Mouse (Mus musculus) heart, embryonic 12.5 days (tissue): ENCODE measurements around the gene Sema4a. TPM values are rescaled to one million over a fixed set of nuclear protein-coding genes. Genes with fewer than 3 reads are reported as not detected.

Experiments used
- ATAC-seq: fragments of 200-750 bp; cut with Nextera tagmentation; 2 replicates; pipeline ENCODE4 v1.8.0; 2017; ENCODE audit warnings: moderate TSS enrichment, moderate library complexity; ENCODE audit not compliant: insufficient number of reproducible peaks, low FRiP score
- H3K27ac ChIP-seq: fragments of 300-500 bp; sonication (generic); 2 replicates; pipeline ENCODE4 v1.5.1; 2016; ENCODE audit warnings: mild to moderate bottlenecking, moderate library complexity; ENCODE audit not compliant: poor library complexity, severe bottlenecking
- H3K27me3 ChIP-seq: fragments of 300-500 bp; sonication (generic); replicated peaks from 2 replicates; pipeline ENCODE4 v1.6.1; 2016; ENCODE audit warnings: mild to moderate bottlenecking, moderate library complexity
- H3K36me3 ChIP-seq: fragments of 300-500 bp; sonication (generic); 2 replicates; pipeline ENCODE4 v1.6.1; 2016; ENCODE audit warnings: mild to moderate bottlenecking, moderate library complexity
- H3K4me1 ChIP-seq: fragments of 300-500 bp; sonication (generic); replicated peaks from 2 replicates; pipeline ENCODE4 v1.6.1; 2016; ENCODE audit warnings: mild to moderate bottlenecking
- H3K4me2 ChIP-seq: fragments of 300-500 bp; sonication (generic); 2 replicates; pipeline ENCODE4 v1.6.1; 2016; ENCODE audit warnings: mild to moderate bottlenecking, moderate library complexity
- H3K4me3 ChIP-seq: fragments of 300-500 bp; sonication (generic); 2 replicates; pipeline ENCODE4 v1.5.1; 2016; ENCODE audit warnings: mild to moderate bottlenecking
- H3K9ac ChIP-seq: fragments of 300-500 bp; sonication (generic); 2 replicates; pipeline ENCODE4 v1.6.1; 2016; ENCODE audit warnings: mild to moderate bottlenecking, moderate library complexity
- H3K9me3 ChIP-seq: fragments of 300-500 bp; sonication (generic); replicated peaks from 2 replicates; pipeline ENCODE4 v1.6.1; 2016; ENCODE audit warnings: mild to moderate bottlenecking, moderate library complexity
- WGBS: fragments of 180-500 bp; shearing (Covaris S2); methylation state at CpG from one replicate; pipeline ENCODE4 v1.1.7; 2016; 5-methylcytosine and 5-hydroxymethylcytosine counted together
- polyA plus RNA-seq: library from polyadenylated mRNA; unstranded; fragments of >200 nt; fragmentation: Nextera tagmentation; extraction: Ambion mirVana; gene quantifications from 2 replicates; pipeline ENCODE4 v1.2.1, GENCODE M21; 2016

Gene Sema4a
- polyA plus RNA-seq, 1 experiment from 2014 or later: 1.3 TPM

- no peaks in the 10 kb centered on the region for H3K9me3 ChIP-seq
- H3K4me3 ChIP-seq: 0 out of 2 replicates have a peak overlapping the region, but pooled peaks have one; percentile 3
- peaks cover 56% of the 10 kb centered on the region for H3K36me3 ChIP-seq
- no peak for ATAC-seq
- peaks cover 24% of the 10 kb centered on the region for H3K4me1 ChIP-seq
- H3K27me3 ChIP-seq: peaks cover 44% of the 10 kb centered on the region
- 25% methylated on average over 39 of the region's 39 CpGs for WGBS
- H3K9ac ChIP-seq: 0 out of 2 replicates have a peak overlapping the region, but pooled peaks have one; percentile 23
- no peak overlapping the region for H3K27ac ChIP-seq
- peak overlapping the region; percentile 43 for H3K4me2 ChIP-seq
Observed at GRCm38 (mm10) chr3:88484597-88485316, 23.8 kb upstream of the Sema4a start.

- Histone ChIP-seq H3K4me2 (no peak overlapping the region), H3K4me3 (no peak overlapping the region), H3K36me3 (peaks cover 56% of the 10 kb centered on the region), H3K9me3 (no peaks in the 10 kb centered on the region), H3K27me3 (peaks cover 44% of the 10 kb centered on the region), H3K27ac (no peak overlapping the region), H3K4me1 (peaks cover 12% of the 10 kb centered on the region), H3K9ac (no peak overlapping the region)
- ATAC-seq: peak; percentile 34; the same call in 1 of the 2 replicates
- 11% methylated on average over 5 of the region's 5 CpGs for WGBS
Observed at GRCm38 (mm10) chr3:88483621-88484020, 22.6 kb upstream of the Sema4a start.

GRCm38 (mm10) chr3:88483141-88483540 is 22.2 kb upstream of the Sema4a start:
- Histone ChIP-seq H3K27me3 (peaks cover 44% of the 10 kb centered on the region), H3K9me3 (no peaks in the 10 kb centered on the region), H3K27ac (no peak overlapping the region), H3K36me3 (peaks cover 56% of the 10 kb centered on the region), H3K4me2 (no peak overlapping the region), H3K4me3 (no peak overlapping the region), H3K9ac (no peak overlapping the region), H3K4me1 (peaks cover 7% of the 10 kb centered on the region)
- 68% methylated on average over 8 of the region's 8 CpGs for WGBS
- no peak for ATAC-seq

GRCm38 (mm10) chr3:88482336-88482735 is 21.4 kb upstream of the Sema4a start:
- no peak overlapping the region for H3K4me3 ChIP-seq
- H3K36me3 ChIP-seq: peaks cover 48% of the 10 kb centered on the region
- H3K9me3 ChIP-seq: no peaks in the 10 kb centered on the region
- 42% methylated on average over 18 of the region's 18 CpGs for WGBS
- peaks cover 44% of the 10 kb centered on the region for H3K27me3 ChIP-seq
- H3K27ac ChIP-seq: no peak overlapping the region
- H3K4me1 ChIP-seq: peaks cover 5% of the 10 kb centered on the region
- ATAC-seq: no peak
- H3K9ac ChIP-seq: no peak overlapping the region
- H3K4me2 ChIP-seq: no peak overlapping the region

GRCm38 (mm10) chr3:88481372-88482040 is 20.5 kb upstream of the Sema4a start:
- WGBS: 64% methylated on average over 8 of the region's 8 CpGs
- no peak for ATAC-seq

GRCm38 (mm10) chr3:88480679-88481078 is 19.7 kb upstream of the Sema4a start:
- Histone ChIP-seq H3K4me1 (peaks cover 5% of the 10 kb centered on the region), H3K36me3 (peaks cover 32% of the 10 kb centered on the region), H3K9ac (no peak overlapping the region), H3K27ac (no peak overlapping the region), H3K4me3 (no peak overlapping the region), H3K27me3 (peaks cover 31% of the 10 kb centered on the region), H3K4me2 (no peak overlapping the region), H3K9me3 (no peaks in the 10 kb centered on the region)
- WGBS: 82% methylated on average over 5 of the region's 5 CpGs
- ATAC-seq: no peak

More at GRCm38 (mm10) chr3:88481372-88482040, 20.5 kb upstream of the Sema4a start:
- Histone ChIP-seq H3K4me3 (no peak overlapping the region), H3K4me1 (peaks cover 5% of the 10 kb centered on the region), H3K4me2 (no peak overlapping the region), H3K9me3 (no peaks in the 10 kb centered on the region), H3K27me3 (peaks cover 39% of the 10 kb centered on the region), H3K36me3 (peaks cover 40% of the 10 kb centered on the region), H3K27ac (no peak overlapping the region), H3K9ac (no peak overlapping the region)

GRCm38 (mm10) chr3:88479828-88480227 is 18.8 kb upstream of the Sema4a start:
- no peak overlapping the region for H3K4me3 ChIP-seq
- no peak for ATAC-seq
- peaks cover 3% of the 10 kb centered on the region for H3K4me1 ChIP-seq
- 82% methylated on average over 4 of the region's 4 CpGs for WGBS
- no peaks in the 10 kb centered on the region for H3K9me3 ChIP-seq
- peaks cover 27% of the 10 kb centered on the region for H3K36me3 ChIP-seq
- no peak overlapping the region for H3K4me2 ChIP-seq
- H3K27me3 ChIP-seq: peaks cover 25% of the 10 kb centered on the region
- no peak overlapping the region for H3K27ac ChIP-seq
- no peak overlapping the region for H3K9ac ChIP-seq

- Histone ChIP-seq H3K9ac (no peak overlapping the region), H3K4me2 (no peak overlapping the region), H3K27me3 (peaks cover 19% of the 10 kb centered on the region), H3K4me1 (no peaks in the 10 kb centered on the region), H3K27ac (no peak overlapping the region), H3K9me3 (no peaks in the 10 kb centered on the region), H3K36me3 (peaks cover 22% of the 10 kb centered on the region), H3K4me3 (no peak overlapping the region)
- ATAC-seq: no peak
- 55% methylated on average over 3 of the region's 3 CpGs for WGBS
Observed at GRCm38 (mm10) chr3:88479163-88479562, 18.2 kb upstream of the Sema4a start.

GRCm38 (mm10) chr3:88477735-88478134 is 16.8 kb upstream of the Sema4a start:
- Histone ChIP-seq H3K9ac (no peak overlapping the region), H3K27ac (no peak overlapping the region), H3K4me2 (no peak overlapping the region), H3K36me3 (peaks cover 13% of the 10 kb centered on the region), H3K9me3 (no peaks in the 10 kb centered on the region), H3K4me1 (no peaks in the 10 kb centered on the region), H3K27me3 (peaks cover 7% of the 10 kb centered on the region), H3K4me3 (no peak overlapping the region)
- 2% methylated on average over 8 of the region's 8 CpGs for WGBS
- peak; percentile 82 for ATAC-seq

GRCm38 (mm10) chr3:88476403-88476802 is 15.4 kb upstream of the Sema4a start:
- ATAC-seq: no peak
- Histone ChIP-seq H3K9ac (no peak overlapping the region), H3K36me3 (peaks cover 6% of the 10 kb centered on the region), H3K4me2 (no peak overlapping the region), H3K9me3 (no peaks in the 10 kb centered on the region), H3K4me1 (no peaks in the 10 kb centered on the region), H3K27me3 (no peaks in the 10 kb centered on the region; the same call in 1 of the 2 replicates), H3K27ac (no peak overlapping the region), H3K4me3 (no peak overlapping the region)
- WGBS: 60% methylated on average over 6 of the region's 6 CpGs

GRCm38 (mm10) chr3:88473571-88473970 is 12.6 kb upstream of the Sema4a start:
- no peaks in the 10 kb centered on the region; the same call in 1 of the 2 replicates for H3K27me3 ChIP-seq
- H3K36me3 ChIP-seq: no peaks in the 10 kb centered on the region
- H3K4me2 ChIP-seq: no peak overlapping the region
- no peak overlapping the region for H3K27ac ChIP-seq
- no peaks in the 10 kb centered on the region for H3K4me1 ChIP-seq
- H3K9ac ChIP-seq: no peak overlapping the region
- 0 out of 2 replicates have a peak, but pooled peaks cover 4% of the 10 kb centered on the region for H3K9me3 ChIP-seq
- ATAC-seq: no peak
- no peak overlapping the region for H3K4me3 ChIP-seq
- WGBS: 77% methylated on average over 1 of the region's 1 CpGs
